Mouse (Mus musculus) ES-Bruce4 (cell line): Measurements from ENCODE around the gene Pif1. TPM values are rescaled to one million over a fixed set of nuclear protein-coding genes. Genes with fewer than 3 reads are reported as not detected.

Source experiments
- H3K27ac ChIP-seq: 2 replicates; pipeline ENCODE4 v1.5.1; 2012; ENCODE audit warnings: low read length, inconsistent platforms; ENCODE audit not compliant: insufficient read depth
- H3K27me3 ChIP-seq: 2 replicates; pipeline ENCODE4 v1.6.1; 2012; ENCODE audit warnings: mild to moderate bottlenecking, low read length, inconsistent platforms; ENCODE audit not compliant: control insufficient read depth, poor library complexity, insufficient read depth, severe bottlenecking
- H3K36me3 ChIP-seq: 2 replicates; pipeline ENCODE4 v1.6.1; 2012; ENCODE audit warnings: inconsistent platforms, mild to moderate bottlenecking, low read length, moderate library complexity; ENCODE audit not compliant: control insufficient read depth, poor library complexity, insufficient read depth, severe bottlenecking
- H3K4me1 ChIP-seq: one replicate; pipeline ENCODE4 v1.8.1; 2011; ENCODE audit warnings: low read length; ENCODE audit not compliant: control insufficient read depth, insufficient read depth
- H3K4me3 ChIP-seq: 2 replicates; pipeline ENCODE4 v1.5.1; 2011; ENCODE audit warnings: low read depth, mild to moderate bottlenecking, low read length
- H3K9ac ChIP-seq: 2 replicates; pipeline ENCODE4 v1.6.1; 2012; ENCODE audit warnings: low read depth, mild to moderate bottlenecking, inconsistent platforms; ENCODE audit not compliant: poor library complexity, severe bottlenecking
- H3K9me3 ChIP-seq: replicated peaks from 2 replicates; pipeline ENCODE4 v1.6.1; 2012; ENCODE audit warnings: mild to moderate bottlenecking, low read length, inconsistent platforms; ENCODE audit not compliant: control insufficient read depth, poor library complexity, insufficient read depth, severe bottlenecking
- CTCF ChIP-seq: IDR thresholded peaks from one replicate; pipeline ENCODE4 v1.8.1; 2011; ENCODE audit warnings: low read depth, low read length
- EP300 ChIP-seq: IDR thresholded peaks from 2 replicates; pipeline ENCODE4 v1.6.1; 2011; ENCODE audit warnings: low read depth, low read length; ENCODE audit not compliant: insufficient read depth
- POLR2A ChIP-seq: IDR thresholded peaks from one replicate; pipeline ENCODE4 v1.8.1; 2011; ENCODE audit warnings: low read length; ENCODE audit not compliant: insufficient read depth
- polyA plus RNA-seq: library from polyadenylated mRNA; stranded (reverse); fragments of >200 nt; gene quantifications from 2 replicates; pipeline ENCODE4 v1.2.4, GENCODE M21; 2011; ENCODE audit warnings: low read depth; ENCODE audit not compliant: missing spikeins, insufficient read depth, insufficient read length

Gene Pif1
- polyA plus RNA-seq, 1 experiment = 32.3 TPM

- TF ChIP-seq EP300 (no peak), POLR2A (no peak), CTCF (no peak)
- H3K4me1 ChIP-seq = no peaks in the 10 kb centered on the region
- H3K4me3 ChIP-seq = no peak overlapping the region
- H3K27me3 ChIP-seq = no peaks in the 10 kb centered on the region
- H3K27ac ChIP-seq = no peak overlapping the region
- no peaks in the 10 kb centered on the region for H3K9me3 ChIP-seq
- no peaks in the 10 kb centered on the region for H3K36me3 ChIP-seq
- H3K9ac ChIP-seq = no peak overlapping the region
These were observed 37.3 kb upstream of the Pif1 start for GRCm38 (mm10) chr9:65549643-65550042.

GRCm38 (mm10) chr9:65550079-65550831, 36.7 kb upstream of the Pif1 start:
- TF ChIP-seq CTCF (no peak), EP300 (no peak), POLR2A (no peak)
- Histone ChIP-seq H3K4me1 (no peaks in the 10 kb centered on the region), H3K4me3 (no peak overlapping the region), H3K27me3 (no peaks in the 10 kb centered on the region), H3K9me3 (no peaks in the 10 kb centered on the region), H3K36me3 (no peaks in the 10 kb centered on the region), H3K9ac (no peak overlapping the region), H3K27ac (no peak overlapping the region)

- Histone ChIP-seq H3K36me3 (no peaks in the 10 kb centered on the region), H3K27me3 (no peaks in the 10 kb centered on the region), H3K9ac (no peak overlapping the region), H3K9me3 (no peaks in the 10 kb centered on the region), H3K4me1 (no peaks in the 10 kb centered on the region), H3K4me3 (no peak overlapping the region), H3K27ac (no peak overlapping the region)
- no peak for TF ChIP-seq POLR2A
- no peak for TF ChIP-seq CTCF
- TF ChIP-seq EP300 = no peak
These were observed 35.9 kb upstream of the Pif1 start for GRCm38 (mm10) chr9:65551035-65551434.

- no peak overlapping the region for H3K27ac ChIP-seq
- no peaks in the 10 kb centered on the region for H3K9me3 ChIP-seq
- no peak overlapping the region for H3K9ac ChIP-seq
- H3K36me3 ChIP-seq = 0 out of 2 replicates have a peak, but pooled peaks cover 2% of the 10 kb centered on the region
- H3K27me3 ChIP-seq = no peaks in the 10 kb centered on the region
- TF ChIP-seq CTCF (no peak), POLR2A (no peak), EP300 (no peak)
- H3K4me3 ChIP-seq = no peak overlapping the region
- no peaks in the 10 kb centered on the region for H3K4me1 ChIP-seq
These were observed 34.8 kb upstream of the Pif1 start for GRCm38 (mm10) chr9:65552141-65552540.

- Histone ChIP-seq H3K27me3 (no peaks in the 10 kb centered on the region), H3K9me3 (no peaks in the 10 kb centered on the region), H3K27ac (no peak overlapping the region), H3K9ac (no peak overlapping the region), H3K4me3 (no peak overlapping the region), H3K36me3 (0 out of 2 replicates have a peak, but pooled peaks cover 2% of the 10 kb centered on the region), H3K4me1 (no peaks in the 10 kb centered on the region)
- no peak for TF ChIP-seq EP300
These were observed 34.2 kb upstream of the Pif1 start for GRCm38 (mm10) chr9:65552711-65553110.

GRCm38 (mm10) chr9:65555001-65555405, 32.0 kb upstream of the Pif1 start:
- Histone ChIP-seq H3K27me3 (no peaks in the 10 kb centered on the region), H3K4me1 (no peaks in the 10 kb centered on the region), H3K36me3 (0 out of 2 replicates have a peak, but pooled peaks cover 2% of the 10 kb centered on the region), H3K27ac (no peak overlapping the region), H3K9me3 (no peaks in the 10 kb centered on the region), H3K9ac (no peak overlapping the region), H3K4me3 (no peak overlapping the region)
- TF ChIP-seq CTCF = no peak
- no peak for TF ChIP-seq EP300
- TF ChIP-seq POLR2A = no peak
